Mouse (Mus musculus): ENCODE data around the gene Ppil3. TPM values are rescaled to one million over a fixed set of nuclear protein-coding genes. Genes with fewer than 3 reads are reported as not detected.

Ppil3 gene
- polyA plus RNA-seq, 1 experiment: 17.4 TPM

Other genes with a start within 250 kb of the Ppil3 start
- gene Aox4, start 235.1 kb downstream of the Ppil3 start, polyA plus RNA-seq (2012; rRNA removed): not detected in 2 replicates
- gene Aox2, start 167.2 kb downstream of the Ppil3 start, polyA plus RNA-seq (2012; rRNA removed): 0.01 TPM in 2 replicates
- gene Bzw1, start 52.6 kb downstream of the Ppil3 start, polyA plus RNA-seq (2012; rRNA removed): 28.9 and 36.4 TPM in 2 replicates
- 35.9 and 54.7 TPM in 2 replicates for gene Clk1, start 21.4 kb downstream of the Ppil3 start, polyA plus RNA-seq (2012; rRNA removed)
- gene Nif3l1, start 335 bp downstream of the Ppil3 start, polyA plus RNA-seq (2012; rRNA removed): 15.9 and 20.5 TPM in 2 replicates
- 4.2 and 5.7 TPM in 2 replicates for gene Orc2, start 59.6 kb upstream of the Ppil3 start, polyA plus RNA-seq (2012; rRNA removed)
- gene Fam126b, start 140.8 kb upstream of the Ppil3 start, polyA plus RNA-seq (2012; rRNA removed): 0.74 and 2.9 TPM in 2 replicates
- gene Ndufb3, start 140.9 kb upstream of the Ppil3 start, polyA plus RNA-seq (2012; rRNA removed): 60.2 TPM in 2 replicates

Data from large intestine, adult 2 months (tissue).